Mouse (Mus musculus): ENCODE data around the gene Uncx.

- TF ChIP-seq POLR2A (IDR thresholded peaks at IDR 0.05; ENCODE audit: low read depth, low read length) (no peak), CTCF (conservative IDR thresholded peaks at IDR 0.05; ENCODE audit: insufficient read depth, insufficient read length, low read depth, low read length) (no peak)
These were observed 738 bp upstream of the Uncx start for GRCm38 (mm10) chr5:139542556-139542955.

Data from kidney, adult 2 months (tissue).